Mouse (Mus musculus) intestine, embryonic 16.5 days (tissue): ENCODE measurements around the gene Rasgrf2. TPM values are rescaled to one million over a fixed set of nuclear protein-coding genes. Genes with fewer than 3 reads are reported as not detected.
A peak's percentile ranks its signal among the peaks of the same experiment; 100 is the strongest.

Source experiments
- ATAC-seq: fragments of 200-750 bp; cut with Nextera tagmentation; 2 replicates; pipeline ENCODE4 v1.8.0; 2017; ENCODE audit warnings: moderate TSS enrichment, moderate library complexity
- H3K27ac ChIP-seq: fragments of 300-500 bp; sonication (generic); 2 replicates; pipeline ENCODE4 v1.5.1; 2014; ENCODE audit warnings: mild to moderate bottlenecking, low read length
- H3K27me3 ChIP-seq: fragments of 300-500 bp; sonication (generic); replicated peaks from 2 replicates; pipeline ENCODE4 v1.6.1; 2014; ENCODE audit warnings: low read length, control low read depth, mixed read lengths; ENCODE audit not compliant: control insufficient read depth, insufficient read depth
- H3K36me3 ChIP-seq: fragments of 300-500 bp; sonication (generic); 2 replicates; pipeline ENCODE4 v1.6.1; 2014; ENCODE audit warnings: low read length, control low read depth; ENCODE audit not compliant: control insufficient read depth, insufficient read depth
- H3K4me1 ChIP-seq: fragments of 300-500 bp; sonication (generic); 2 replicates; pipeline ENCODE4 v1.6.1; 2014; ENCODE audit warnings: low read length, control low read depth, mixed read lengths; ENCODE audit not compliant: control insufficient read depth, insufficient read depth
- H3K4me2 ChIP-seq: fragments of 300-500 bp; sonication (generic); 2 replicates; pipeline ENCODE4 v1.6.1; 2014; ENCODE audit warnings: low read depth, low read length, control low read depth
- H3K4me3 ChIP-seq: fragments of 300-500 bp; sonication (generic); 2 replicates; pipeline ENCODE4 v1.5.1; 2014; ENCODE audit warnings: mild to moderate bottlenecking, low read length
- H3K9ac ChIP-seq: fragments of 300-500 bp; sonication (generic); 2 replicates; pipeline ENCODE4 v1.6.1; 2014; ENCODE audit warnings: low read depth, low read length
- H3K9me3 ChIP-seq: fragments of 300-500 bp; sonication (generic); 2 replicates; pipeline ENCODE4 v1.6.1; 2016; ENCODE audit warnings: low read length, control low read depth; ENCODE audit not compliant: control insufficient read depth
- WGBS: fragments of 180-500 bp; shearing (Covaris S2); extraction: QIAGEN DNeasy Blood & Tissue Kit; methylation state at CpG from one replicate; pipeline ENCODE4 v1.1.7; 2014; 5-methylcytosine and 5-hydroxymethylcytosine counted together
- polyA plus RNA-seq: library from polyadenylated mRNA; unstranded; fragments of >200 nt; fragmentation: Nextera tagmentation; extraction: Ambion mirVana; gene quantifications from 2 replicates; pipeline ENCODE4 v1.2.1, GENCODE M21; 2015

Rasgrf2 gene
- polyA plus RNA-seq, 1 experiment from 2014 or later: 3.2 TPM

GRCm38 (mm10) chr13:91981414-91981813 is 150.0 kb downstream of the Rasgrf2 start:
- no peak overlapping the region for H3K4me2 ChIP-seq
- no peak overlapping the region for H3K27ac ChIP-seq
- H3K9me3 ChIP-seq: no peaks in the 10 kb centered on the region
- no peaks in the 10 kb centered on the region for H3K4me1 ChIP-seq
- ATAC-seq: no peak
- no peak overlapping the region for H3K9ac ChIP-seq
- H3K4me3 ChIP-seq: no peak overlapping the region
- no peaks in the 10 kb centered on the region for H3K36me3 ChIP-seq
- 100% methylated on average over 1 of the region's 1 CpGs for WGBS
- no peaks in the 10 kb centered on the region for H3K27me3 ChIP-seq

DNA sequence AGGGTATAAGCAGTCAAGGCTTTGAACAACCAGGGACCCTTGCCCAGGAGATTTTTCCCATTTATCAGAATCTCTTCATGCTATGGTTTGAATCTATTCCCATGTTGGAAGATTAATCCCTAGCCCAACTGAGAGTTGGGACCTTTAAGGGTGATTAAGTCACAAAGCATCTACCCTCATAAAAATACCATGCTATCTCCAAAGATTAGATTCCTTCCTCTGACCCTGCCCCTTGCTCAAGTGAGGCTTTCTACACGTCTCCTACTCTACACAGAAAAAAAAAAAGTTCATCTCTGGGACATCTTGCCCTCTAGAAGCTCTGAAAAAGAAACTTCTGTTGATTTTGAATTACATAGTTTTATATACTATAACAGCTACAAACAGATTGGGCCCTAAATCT is 154.5 kb downstream of the Rasgrf2 start:
- Histone ChIP-seq H3K4me3 (no peak overlapping the region), H3K9me3 (no peaks in the 10 kb centered on the region), H3K27me3 (no peaks in the 10 kb centered on the region), H3K36me3 (no peaks in the 10 kb centered on the region), H3K4me2 (no peak overlapping the region), H3K9ac (no peak overlapping the region), H3K4me1 (no peaks in the 10 kb centered on the region), H3K27ac (no peak overlapping the region)
- 41% methylated on average over 1 of the region's 1 CpGs for WGBS
- peak; percentile 83 for ATAC-seq

DNA sequence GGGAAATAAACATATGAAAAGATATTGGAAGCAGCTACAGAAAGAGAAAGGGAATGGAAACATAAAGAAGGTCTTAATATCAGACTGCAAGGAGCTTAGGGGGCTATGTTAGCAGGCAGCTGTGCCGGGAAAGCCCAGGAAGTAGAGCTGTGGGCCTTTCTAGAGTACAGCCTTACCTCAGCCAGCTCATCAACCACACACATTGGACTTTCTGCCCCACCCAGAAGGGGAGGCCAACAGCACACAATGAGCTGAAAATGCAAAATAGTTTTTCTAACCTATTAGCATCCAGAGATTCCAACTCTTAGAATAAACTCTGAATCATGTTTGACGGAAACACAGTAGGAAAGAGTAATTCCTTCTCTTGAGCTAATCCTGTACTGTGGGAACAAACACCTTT is 154.9 kb downstream of the Rasgrf2 start:
- WGBS: 74% methylated on average over 2 of the region's 2 CpGs

DNA sequence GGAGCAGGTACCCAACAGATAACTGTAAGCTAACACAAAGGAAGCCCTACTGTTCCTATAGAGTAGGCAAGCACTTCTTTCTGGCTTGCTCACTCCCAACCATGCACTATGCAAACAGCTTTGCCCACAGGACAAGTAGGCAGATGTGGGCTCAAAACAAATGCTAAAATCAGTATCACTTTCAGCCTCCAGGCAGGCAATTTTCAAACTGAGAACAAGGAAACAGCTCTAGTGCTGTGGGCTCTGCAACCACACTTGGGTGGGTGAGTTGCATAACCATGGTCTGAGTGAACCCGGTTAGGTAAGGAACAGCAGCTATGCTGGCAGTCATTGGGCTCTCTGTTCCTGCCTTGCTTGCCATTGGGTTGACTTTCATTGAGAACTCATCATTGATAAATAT is 157.3 kb downstream of the Rasgrf2 start:
- no peak overlapping the region for H3K4me2 ChIP-seq
- no peaks in the 10 kb centered on the region for H3K36me3 ChIP-seq
- 100% methylated on average over 1 of the region's 1 CpGs for WGBS
- H3K27ac ChIP-seq: no peak overlapping the region
- no peaks in the 10 kb centered on the region for H3K9me3 ChIP-seq
- H3K9ac ChIP-seq: no peak overlapping the region
- H3K4me3 ChIP-seq: no peak overlapping the region
- no peak for ATAC-seq
- H3K4me1 ChIP-seq: no peaks in the 10 kb centered on the region
- no peaks in the 10 kb centered on the region for H3K27me3 ChIP-seq

More for the DNA sequence above, 154.9 kb downstream of the Rasgrf2 start:
- Histone ChIP-seq H3K4me3 (no peak overlapping the region), H3K27ac (no peak overlapping the region), H3K4me2 (no peak overlapping the region), H3K36me3 (no peaks in the 10 kb centered on the region), H3K4me1 (no peaks in the 10 kb centered on the region), H3K27me3 (no peaks in the 10 kb centered on the region), H3K9ac (no peak overlapping the region), H3K9me3 (no peaks in the 10 kb centered on the region)
- peak; percentile 86 for ATAC-seq

DNA sequence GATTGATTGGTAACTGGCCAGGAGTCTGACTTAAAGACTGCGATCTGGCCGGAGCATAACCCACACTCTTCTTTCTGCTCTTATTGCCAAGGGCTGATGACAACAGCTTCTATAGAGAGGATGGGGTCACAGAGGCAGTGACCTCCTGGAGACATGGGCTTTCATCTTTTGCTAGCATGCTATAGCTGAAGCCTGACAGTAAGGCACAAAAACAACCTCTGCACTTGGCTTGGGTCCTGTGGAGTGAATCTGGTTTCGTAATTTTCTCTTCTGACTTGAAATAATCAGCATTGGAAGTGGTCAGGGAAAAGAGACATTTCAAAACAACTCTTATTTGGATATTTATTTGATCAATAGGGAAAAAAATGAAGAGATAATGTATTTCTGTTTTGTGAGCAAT is 160.2 kb downstream of the Rasgrf2 start:
- Histone ChIP-seq H3K27me3 (no peaks in the 10 kb centered on the region), H3K4me3 (no peak overlapping the region), H3K4me1 (no peaks in the 10 kb centered on the region), H3K9me3 (no peaks in the 10 kb centered on the region), H3K27ac (no peak overlapping the region), H3K36me3 (no peaks in the 10 kb centered on the region), H3K9ac (no peak overlapping the region), H3K4me2 (no peak overlapping the region)
- 89% methylated on average over 3 of the region's 3 CpGs for WGBS
- ATAC-seq: no peak

- Histone ChIP-seq H3K4me3 (no peak overlapping the region), H3K36me3 (no peaks in the 10 kb centered on the region), H3K27me3 (no peaks in the 10 kb centered on the region), H3K27ac (peak overlapping the region; percentile 61), H3K4me1 (peaks cover 5% of the 10 kb centered on the region), H3K4me2 (no peak overlapping the region), H3K9me3 (no peaks in the 10 kb centered on the region), H3K9ac (no peak overlapping the region)
- ATAC-seq: no peak
These were observed 175.0 kb downstream of the Rasgrf2 start for GRCm38 (mm10) chr13:91956474-91956873.

DNA sequence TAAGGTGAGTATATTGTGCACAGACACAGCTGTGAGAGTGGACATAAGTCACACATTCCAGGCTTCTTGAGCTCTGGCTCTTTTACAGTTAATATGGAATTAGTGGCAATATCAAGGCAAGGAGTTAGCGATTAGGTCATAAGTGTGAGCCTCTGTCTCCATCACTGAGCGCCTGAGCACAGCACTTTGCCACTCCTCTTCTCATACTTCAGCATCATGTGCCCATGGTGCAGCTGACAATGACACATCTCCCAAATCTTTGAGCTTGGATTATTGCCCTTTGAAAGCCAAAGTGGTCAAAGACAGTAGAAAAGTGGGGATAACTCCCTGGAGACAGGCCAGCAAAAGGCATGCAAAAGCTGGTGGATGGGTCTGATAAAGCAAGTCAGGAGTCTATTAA is 175.8 kb downstream of the Rasgrf2 start:
- Histone ChIP-seq H3K4me1 (peaks cover 5% of the 10 kb centered on the region), H3K4me2 (no peak overlapping the region), H3K27me3 (no peaks in the 10 kb centered on the region), H3K36me3 (no peaks in the 10 kb centered on the region), H3K9me3 (no peaks in the 10 kb centered on the region), H3K4me3 (no peak overlapping the region), H3K27ac (peak overlapping the region; percentile 41; the same call in 1 of the 2 replicates), H3K9ac (no peak overlapping the region)
- ATAC-seq: no peak
- 79% methylated on average over 2 of the region's 2 CpGs for WGBS

GRCm38 (mm10) chr13:91955175-91955574 is 176.3 kb downstream of the Rasgrf2 start:
- H3K4me3 ChIP-seq: no peak overlapping the region
- no peaks in the 10 kb centered on the region for H3K36me3 ChIP-seq
- no peaks in the 10 kb centered on the region for H3K9me3 ChIP-seq
- H3K9ac ChIP-seq: no peak overlapping the region
- H3K27ac ChIP-seq: peak overlapping the region; percentile 43; the same call in 1 of the 2 replicates
- WGBS: 56% methylated on average over 1 of the region's 1 CpGs
- no peak for ATAC-seq
- H3K4me1 ChIP-seq: peaks cover 5% of the 10 kb centered on the region
- no peak overlapping the region for H3K4me2 ChIP-seq
- no peaks in the 10 kb centered on the region for H3K27me3 ChIP-seq

- WGBS: 81% methylated on average over 9 of the region's 9 CpGs
- Histone ChIP-seq H3K9me3 (no peaks in the 10 kb centered on the region), H3K9ac (no peak overlapping the region), H3K27ac (peak overlapping the region; percentile 37), H3K4me2 (no peak overlapping the region), H3K4me1 (no peaks in the 10 kb centered on the region), H3K4me3 (no peak overlapping the region), H3K36me3 (no peaks in the 10 kb centered on the region), H3K27me3 (no peaks in the 10 kb centered on the region)
- 0 out of 2 replicates have a peak, but pooled peaks have one; percentile 26 for ATAC-seq
These were observed 191.3 kb downstream of the Rasgrf2 start for GRCm38 (mm10) chr13:91940113-91940512.

GRCm38 (mm10) chr13:91938826-91939225 is 192.6 kb downstream of the Rasgrf2 start:
- no peak overlapping the region for H3K4me2 ChIP-seq
- no peak overlapping the region for H3K4me3 ChIP-seq
- ATAC-seq: no peak
- WGBS: 55% methylated on average over 1 of the region's 1 CpGs
- no peak overlapping the region for H3K27ac ChIP-seq
- H3K9ac ChIP-seq: no peak overlapping the region
- no peaks in the 10 kb centered on the region for H3K36me3 ChIP-seq
- no peaks in the 10 kb centered on the region for H3K9me3 ChIP-seq
- no peaks in the 10 kb centered on the region for H3K4me1 ChIP-seq
- H3K27me3 ChIP-seq: no peaks in the 10 kb centered on the region
